Mouse (Mus musculus) cerebellum, adult 8-10 months (tissue): ENCODE data around the gene Slc7a11.
A peak's percentile ranks its signal among the peaks of the same experiment; 100 is the strongest.

Experiments used
- DNase-seq: peaks from one replicate; pipeline ENCODE4 v3.0.0; 2022

The Slc7a11 gene

GRCm38 (mm10) chr3:50388288-50388687, 55.1 kb downstream of the Slc7a11 start:
- DNase-seq = no peak

GRCm38 (mm10) chr3:50387280-50387679, 56.1 kb downstream of the Slc7a11 start:
- DNase-seq = no peak

DNA sequence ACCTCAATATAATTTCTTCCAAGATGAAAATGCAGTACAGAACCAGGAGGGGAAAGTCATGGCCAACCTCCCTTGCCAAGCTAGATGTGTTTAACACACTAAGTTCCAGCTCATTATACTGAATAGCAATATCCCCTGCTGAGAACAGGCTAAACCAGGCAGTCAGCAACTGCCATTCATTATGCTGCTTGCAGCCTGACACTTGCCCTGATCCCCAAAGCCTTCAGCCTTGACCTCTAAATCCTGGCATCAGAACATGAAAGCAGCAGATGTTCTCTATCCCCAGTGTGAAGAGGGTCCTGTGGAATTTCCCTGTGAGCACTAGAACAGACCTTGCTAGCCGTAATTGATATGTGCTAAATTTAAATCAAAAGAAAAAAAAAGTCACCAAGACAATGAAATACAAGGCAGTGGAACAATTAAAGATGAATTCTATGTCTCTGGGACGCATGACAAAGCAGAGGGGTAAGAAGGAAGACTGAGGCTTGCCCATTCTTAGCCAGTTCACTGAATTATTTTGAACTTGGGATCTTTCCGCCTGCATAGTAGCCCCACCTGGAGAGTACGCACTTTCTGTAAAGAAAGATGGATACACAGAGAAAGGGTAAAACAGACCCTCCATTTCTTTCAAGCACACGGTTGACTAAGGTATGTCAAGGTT, 56.7 kb downstream of the Slc7a11 start:
- no peak for DNase-seq

GRCm38 (mm10) chr3:50386066-50386465, 57.3 kb downstream of the Slc7a11 start:
- DNase-seq = no peak

GRCm38 (mm10) chr3:50382729-50383128, 60.7 kb downstream of the Slc7a11 start:
- DNase-seq = no peak

- DNase-seq = peak; percentile 4
Measured at GRCm38 (mm10) chr3:50381861-50382693, 61.3 kb downstream of the Slc7a11 start.

GRCm38 (mm10) chr3:50381160-50381860, 62.1 kb downstream of the Slc7a11 start:
- DNase-seq = peak; percentile 72

DNA sequence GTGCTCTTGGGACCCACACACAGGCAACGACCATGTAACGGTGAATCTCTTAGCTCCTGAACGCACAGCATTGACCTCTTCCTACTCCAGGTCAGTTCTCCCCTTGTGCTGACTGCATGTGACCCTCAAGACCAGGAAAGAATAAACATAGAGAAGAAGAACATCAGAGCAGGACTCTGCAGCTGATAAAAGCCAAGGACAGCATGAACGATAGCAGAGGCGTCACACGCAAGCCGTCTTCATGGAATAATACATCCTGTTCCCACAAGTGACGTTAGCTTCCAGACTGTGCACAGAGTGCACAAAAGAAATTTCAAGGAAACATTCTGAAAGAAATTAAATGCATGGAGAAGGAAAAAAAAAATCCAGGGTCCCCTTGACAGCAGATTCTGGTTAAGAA, 63.5 kb downstream of the Slc7a11 start:
- no peak for DNase-seq

DNA sequence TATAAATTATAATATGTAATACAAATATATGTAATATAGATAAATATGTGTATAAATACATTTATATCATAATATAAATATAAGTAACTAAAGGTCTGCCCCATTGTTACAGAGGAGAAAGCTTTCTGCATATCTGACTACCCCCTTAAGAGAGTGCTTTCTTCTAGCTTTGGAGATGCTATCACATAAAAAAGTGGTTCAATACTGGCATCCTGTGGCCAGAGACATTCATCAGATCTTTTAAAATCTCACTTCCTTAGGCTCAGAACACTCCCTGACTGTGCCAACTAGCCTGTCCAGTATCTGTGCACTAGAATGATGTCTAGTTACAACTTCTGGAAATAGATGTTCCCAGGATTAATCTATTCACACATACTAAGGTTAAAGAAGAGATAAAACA, 67.9 kb downstream of the Slc7a11 start:
- DNase-seq = no peak

DNA sequence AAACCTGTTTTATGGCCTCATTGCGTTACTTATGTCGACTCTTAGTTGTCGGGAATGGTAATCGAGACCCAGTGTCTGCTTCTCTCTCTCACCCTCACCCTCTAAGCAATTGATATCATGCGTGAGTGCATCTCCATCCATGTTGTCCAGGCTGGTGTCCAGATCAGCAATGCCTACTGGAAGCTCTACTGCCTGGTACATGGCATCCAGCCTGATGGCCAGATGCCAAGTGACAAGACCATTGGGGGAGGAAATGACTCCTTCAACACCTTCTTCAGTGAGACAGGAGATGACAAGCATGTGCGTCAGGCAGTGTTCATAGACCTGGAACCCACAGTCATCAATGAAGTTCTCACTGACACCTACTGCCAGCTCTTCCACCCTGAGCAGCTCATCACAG, 73.6 kb downstream of the Slc7a11 start:
- no peak for DNase-seq

GRCm38 (mm10) chr3:50367175-50367574, 76.2 kb downstream of the Slc7a11 start:
- no peak for DNase-seq

DNA sequence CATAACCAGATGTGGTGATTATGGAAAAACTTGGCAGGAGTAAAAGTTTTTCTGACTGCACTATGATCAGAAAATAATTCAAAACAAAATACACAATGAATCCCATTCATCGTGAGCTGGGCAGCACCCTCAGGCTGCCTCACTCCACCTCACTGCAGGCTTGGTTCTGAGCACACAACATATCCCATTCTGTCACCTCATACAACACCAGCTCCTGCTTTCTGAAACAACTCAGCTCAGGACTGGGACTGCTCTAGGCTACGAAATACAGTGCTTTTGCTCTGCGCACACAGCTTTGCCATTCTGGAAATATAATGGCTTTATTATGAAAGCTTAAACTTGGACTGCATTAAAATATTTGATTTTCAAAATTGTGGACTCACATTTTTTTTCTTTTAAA, 79.8 kb downstream of the Slc7a11 start:
- DNase-seq = no peak

DNA sequence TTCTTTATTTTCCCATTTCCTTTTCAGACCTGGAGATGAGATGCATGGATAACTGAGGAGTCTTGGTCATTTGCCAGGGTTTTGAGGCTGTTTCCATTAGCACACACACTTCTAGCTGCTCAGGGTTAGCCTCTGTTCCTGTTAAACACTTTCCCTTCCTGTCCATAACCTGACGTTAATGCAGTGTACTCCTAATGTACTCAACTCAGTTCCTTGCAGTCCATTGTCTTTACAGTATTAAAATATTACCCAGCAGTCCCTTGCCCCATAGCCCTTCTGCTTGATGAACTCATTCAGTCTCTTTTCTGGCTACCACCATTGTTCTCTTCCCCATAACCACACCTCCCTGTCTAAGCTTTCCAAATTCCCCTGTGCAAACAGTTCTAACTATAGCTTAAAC, 96.3 kb downstream of the Slc7a11 start:
- no peak for DNase-seq

DNA sequence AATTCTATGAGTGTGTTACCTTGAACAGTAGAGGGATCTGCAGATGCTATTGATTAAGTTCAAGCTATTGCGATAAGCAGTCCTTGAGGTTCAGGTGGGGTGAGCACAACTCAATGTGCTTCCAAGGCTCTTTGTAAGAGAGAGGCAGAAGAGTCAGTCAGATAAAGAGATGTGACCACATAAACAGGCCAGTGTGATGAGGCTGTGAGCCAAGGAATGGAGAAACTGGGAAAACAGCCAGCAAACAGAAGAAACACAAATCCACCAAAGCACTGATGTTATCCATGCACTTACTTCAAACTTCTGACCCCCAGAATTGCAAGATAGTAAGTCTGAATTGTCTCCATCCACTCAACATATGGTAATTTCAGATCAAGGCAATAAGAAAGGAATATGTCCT, 99.0 kb downstream of the Slc7a11 start:
- no peak for DNase-seq

DNA sequence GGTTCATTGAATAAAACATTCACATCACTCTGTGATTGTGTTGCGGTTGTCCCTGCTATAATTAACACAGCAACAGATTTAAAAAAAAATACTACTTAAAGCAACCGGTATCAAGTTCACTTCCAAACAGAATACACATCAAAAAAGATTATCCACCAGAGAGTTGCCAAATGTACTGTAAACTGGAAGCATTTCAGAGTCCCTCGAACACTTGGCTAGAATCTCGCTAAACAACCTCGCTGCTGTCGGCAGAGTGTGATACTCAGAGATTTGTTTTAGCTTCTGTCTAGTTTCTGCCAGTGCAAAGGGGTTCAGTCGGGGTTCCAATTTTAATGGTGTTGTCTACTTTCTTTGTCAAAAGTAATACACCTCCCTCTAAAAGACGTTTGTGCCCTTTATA, 118.9 kb downstream of the Slc7a11 start:
- no peak for DNase-seq

DNA sequence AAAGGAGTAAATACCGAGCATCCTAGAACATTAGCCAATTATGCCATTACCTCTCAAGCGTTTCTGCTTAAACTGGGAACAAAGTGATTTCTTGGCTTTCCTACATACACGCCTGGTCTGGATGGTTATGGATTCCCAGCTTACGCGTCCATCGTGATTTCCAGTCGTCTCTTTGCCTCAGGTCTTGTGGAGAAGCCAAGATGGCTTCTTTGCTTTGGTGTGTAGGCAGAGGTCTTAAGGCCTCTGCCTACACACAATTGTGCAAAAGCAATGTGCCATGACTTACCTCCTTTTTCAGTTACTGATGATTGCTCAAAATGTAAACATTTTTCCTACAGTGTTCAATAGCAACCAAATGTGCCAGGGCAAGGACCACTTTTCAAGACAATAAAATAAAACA, 119.5 kb downstream of the Slc7a11 start:
- DNase-seq = no peak

GRCm38 (mm10) chr3:50320862-50321261, 122.6 kb downstream of the Slc7a11 start:
- DNase-seq = no peak

GRCm38 (mm10) chr3:50318074-50318473, 125.3 kb downstream of the Slc7a11 start:
- no peak for DNase-seq

DNA sequence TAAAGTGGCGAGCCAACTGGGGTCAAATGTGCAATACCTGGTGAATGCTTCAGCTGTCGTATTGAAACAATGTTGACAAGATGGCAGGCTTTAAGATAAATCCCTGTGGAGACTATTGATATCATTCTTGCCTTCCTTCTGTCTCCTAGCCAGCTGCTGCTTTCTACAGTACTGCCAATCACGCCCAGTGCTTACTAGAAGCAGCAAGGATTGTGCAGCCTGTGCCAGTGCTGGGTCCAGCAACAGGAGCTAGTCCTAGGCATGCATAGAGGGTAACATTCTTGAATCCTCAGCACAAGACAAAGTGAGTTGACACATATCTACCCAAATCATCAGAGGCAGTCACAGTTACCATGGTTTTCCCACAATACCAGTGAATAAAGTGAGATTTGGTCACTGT, 129.6 kb downstream of the Slc7a11 start:
- no peak for DNase-seq

DNA sequence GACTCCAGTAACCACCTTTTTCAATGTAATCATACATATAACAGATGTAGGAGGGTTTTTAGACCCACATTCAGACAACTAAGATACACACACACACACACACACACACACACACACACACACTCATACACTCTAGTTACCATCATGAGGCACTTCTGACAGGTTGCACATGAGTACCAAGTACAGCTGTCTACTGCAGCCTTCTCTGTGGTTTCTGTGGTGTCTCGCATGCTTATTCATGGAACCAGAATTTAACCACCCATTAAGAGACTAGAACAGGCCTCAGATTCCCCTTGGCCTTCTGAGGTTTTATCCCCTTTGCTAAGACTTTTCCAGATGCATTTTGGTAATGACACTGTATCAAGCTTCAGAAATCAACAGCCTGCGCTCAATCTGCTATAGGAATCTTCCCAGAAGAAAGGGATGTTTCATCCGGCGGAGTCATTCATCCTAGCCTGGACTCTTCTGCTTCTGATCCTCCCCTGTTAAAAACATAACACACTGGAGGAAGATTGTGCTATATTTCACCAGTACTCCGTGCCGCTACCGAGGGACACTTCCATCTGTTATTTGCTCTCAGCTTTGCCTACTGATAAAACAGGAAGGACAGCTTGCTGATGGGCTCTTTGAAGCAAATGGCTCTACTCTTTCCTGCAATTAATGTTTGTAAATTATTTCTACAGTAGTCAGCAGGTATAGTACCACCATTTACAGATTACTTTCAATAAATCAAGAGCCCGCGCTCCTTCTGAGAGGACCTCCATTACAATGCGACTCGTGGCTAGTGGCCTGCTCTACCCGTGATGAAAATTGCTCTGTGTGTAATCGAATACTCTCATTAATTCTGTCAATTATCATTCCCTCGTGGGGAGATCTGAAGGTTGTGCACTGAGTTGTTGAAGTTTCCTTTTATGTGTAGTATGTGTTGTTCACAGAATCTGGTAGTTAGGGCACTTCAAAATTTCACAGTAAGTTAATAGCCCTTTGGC, 135.8 kb downstream of the Slc7a11 start:
- no peak for DNase-seq

DNA sequence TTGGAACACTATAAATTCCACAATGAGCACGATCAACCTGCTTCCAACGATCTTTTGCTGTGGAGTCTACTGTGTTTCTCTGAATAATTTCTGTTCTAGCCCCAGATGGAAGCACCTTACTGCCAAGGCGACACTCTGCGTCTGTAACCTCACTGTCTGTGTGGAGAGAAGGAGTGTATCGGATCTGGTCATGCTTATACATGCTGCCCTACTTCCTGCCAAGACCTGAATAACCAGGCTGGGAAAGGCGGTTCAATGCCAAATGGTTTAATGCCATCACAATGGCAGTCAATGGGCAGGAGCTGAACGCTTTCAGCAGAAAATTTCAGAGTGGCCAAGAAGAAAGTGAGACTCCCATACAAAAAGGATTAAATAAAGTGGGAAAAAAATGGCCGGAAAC, 137.1 kb downstream of the Slc7a11 start:
- DNase-seq = no peak

DNA sequence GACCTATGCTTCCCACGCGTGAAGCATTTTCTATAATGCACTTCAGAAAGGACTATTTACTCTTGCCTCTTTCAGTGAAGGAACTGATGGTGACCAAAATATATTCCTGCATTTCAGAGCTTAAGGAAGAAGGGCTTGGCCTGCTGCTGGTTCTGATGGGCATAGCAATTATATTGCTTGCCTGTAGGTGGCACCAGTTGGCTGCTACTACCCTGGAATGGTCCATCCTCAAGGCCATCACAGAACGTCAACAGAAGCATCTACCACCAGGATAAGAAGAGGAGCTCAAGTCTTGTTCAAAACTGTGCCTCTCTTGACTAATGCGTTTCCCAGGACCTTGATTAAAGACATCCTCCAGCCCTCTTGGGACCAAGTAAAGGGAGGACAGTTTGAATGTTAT, 139.3 kb downstream of the Slc7a11 start:
- DNase-seq = peak; percentile 17

DNA sequence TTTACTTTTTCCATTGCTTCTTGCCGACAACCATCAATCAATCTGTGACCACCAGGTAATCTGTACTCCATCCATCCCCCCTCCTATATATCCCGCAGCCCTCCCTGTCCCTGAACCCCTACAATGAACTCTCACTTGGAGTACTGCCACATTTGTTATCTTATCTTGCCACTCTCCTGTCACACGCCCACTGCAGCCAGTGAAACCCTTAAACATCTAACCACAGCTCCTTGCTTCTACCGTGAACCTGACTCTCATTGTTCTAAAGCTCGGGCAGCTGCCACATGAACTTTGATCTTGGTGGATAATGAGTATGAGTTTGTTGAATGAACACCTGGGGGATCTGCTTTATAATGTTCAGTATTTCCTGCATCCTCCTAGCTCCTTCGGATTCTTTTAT, 140.8 kb downstream of the Slc7a11 start:
- DNase-seq = no peak
